Mouse (Mus musculus) heart, embryonic 15.5 days (tissue): ENCODE measurements around the gene Tmbim4. TPM values are rescaled to one million over a fixed set of nuclear protein-coding genes. Genes with fewer than 3 reads are reported as not detected.

ENCODE experiments used
- ATAC-seq: fragments of 200-750 bp; cut with Nextera tagmentation; replicated peaks from 2 replicates; pipeline ENCODE4 v1.8.0; 2017; ENCODE audit warnings: low read depth, moderate TSS enrichment; ENCODE audit not compliant: insufficient number of reproducible peaks, insufficient read depth, low FRiP score
- H3K27ac ChIP-seq: fragments of 300-500 bp; sonication (generic); 2 replicates; pipeline ENCODE4 v1.5.1; 2015; ENCODE audit warnings: mild to moderate bottlenecking, inconsistent platforms
- H3K27me3 ChIP-seq: fragments of 300-500 bp; sonication (generic); 2 replicates; pipeline ENCODE4 v1.6.1; 2015; ENCODE audit warnings: inconsistent platforms
- H3K36me3 ChIP-seq: fragments of 300-500 bp; sonication (generic); 2 replicates; pipeline ENCODE4 v1.6.1; 2015; ENCODE audit warnings: mild to moderate bottlenecking, inconsistent platforms
- H3K4me1 ChIP-seq: fragments of 300-500 bp; sonication (generic); replicated peaks from 2 replicates; pipeline ENCODE4 v1.6.1; 2015; ENCODE audit warnings: inconsistent platforms
- H3K4me2 ChIP-seq: fragments of 300-500 bp; sonication (generic); 2 replicates; pipeline ENCODE4 v1.6.1; 2015; ENCODE audit warnings: inconsistent platforms, mild to moderate bottlenecking, moderate library complexity
- H3K4me3 ChIP-seq: fragments of 300-500 bp; sonication (generic); 2 replicates; pipeline ENCODE4 v1.5.1; 2015; ENCODE audit warnings: mild to moderate bottlenecking, inconsistent platforms
- H3K9ac ChIP-seq: fragments of 300-500 bp; sonication (generic); 2 replicates; pipeline ENCODE4 v1.6.1; 2015; ENCODE audit warnings: mild to moderate bottlenecking, inconsistent platforms
- H3K9me3 ChIP-seq: fragments of 300-500 bp; sonication (generic); replicated peaks from 2 replicates; pipeline ENCODE4 v1.6.1; 2016; ENCODE audit warnings: inconsistent platforms
- WGBS: fragments of 180-500 bp; shearing (Covaris S2); methylation state at CpG from one replicate; pipeline ENCODE4 v1.1.7; 2015; ENCODE audit warnings: mixed read lengths; 5-methylcytosine and 5-hydroxymethylcytosine counted together
- polyA plus RNA-seq: library from polyadenylated mRNA; unstranded; fragments of >200 nt; fragmentation: Nextera tagmentation; extraction: Ambion mirVana; gene quantifications from 2 replicates; pipeline ENCODE4 v1.2.1, GENCODE M21; 2015

The Tmbim4 gene
- polyA plus RNA-seq, 1 experiment from 2014 or later, result 103 TPM

GRCm38 (mm10) chr10:120220776-120221175, 19.4 kb downstream of the Tmbim4 start:
- Histone ChIP-seq H3K9ac (no peak overlapping the region), H3K4me2 (no peak overlapping the region), H3K9me3 (no peaks in the 10 kb centered on the region), H3K27me3 (no peaks in the 10 kb centered on the region), H3K36me3 (peaks cover 23% of the 10 kb centered on the region), H3K4me1 (no peaks in the 10 kb centered on the region), H3K27ac (peak overlapping the region; percentile 26; the same call in 1 of the 2 replicates), H3K4me3 (no peak overlapping the region)
- no peak for ATAC-seq
- 74% methylated on average over 7 of the region's 7 CpGs for WGBS

DNA sequence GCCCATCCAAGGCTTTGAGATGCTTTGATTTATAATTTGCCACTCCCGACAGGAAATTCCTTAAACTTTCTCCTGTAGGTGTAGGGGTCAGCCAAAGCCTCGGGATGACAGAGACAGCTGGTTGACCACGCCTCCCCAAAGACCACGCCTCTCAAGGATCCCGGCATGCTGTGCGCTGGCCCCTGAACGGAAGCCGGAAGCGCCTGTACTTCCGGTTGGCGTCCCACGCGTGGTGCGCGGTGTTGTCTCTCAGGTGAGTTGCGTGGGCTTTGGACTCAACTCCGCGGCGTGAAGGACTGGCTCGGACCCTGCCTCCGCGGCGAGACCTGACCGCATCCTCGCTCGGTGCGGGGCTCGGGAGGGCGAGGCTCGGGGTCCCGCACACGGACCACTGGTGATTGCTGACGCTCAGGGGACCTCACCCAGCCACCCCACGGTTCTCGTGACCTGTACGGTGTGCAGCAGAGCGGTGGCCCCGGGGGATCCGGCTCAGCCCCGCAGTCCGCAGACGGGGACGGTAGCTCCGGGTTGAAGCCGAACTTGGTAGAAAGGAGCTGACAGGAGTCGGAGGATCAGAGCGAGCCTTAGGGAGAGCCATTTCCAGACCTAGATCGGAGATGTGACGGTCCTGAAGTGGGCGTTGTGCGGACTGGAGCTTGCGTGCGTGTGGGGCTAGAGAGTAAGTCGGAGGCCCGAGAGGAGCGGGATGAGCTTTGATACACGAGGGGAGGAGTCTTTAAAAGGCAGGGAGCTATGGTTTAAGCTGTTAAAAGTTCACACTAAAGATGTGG, 25.7 kb downstream of the Tmbim4 start, which contains the start of gene Llph:
Llph (plus strand) TSS at position 200 of the 791 bp plus-strand sequence.
- H3K4me1 ChIP-seq, result peaks cover 10% of the 10 kb centered on the region
- peak within 1 kb of the TSS; percentile 67 for H3K27ac ChIP-seq
- H3K4me2 ChIP-seq, result peak within 1 kb of the TSS; percentile 87
- peaks cover 32% of the 10 kb centered on the region for H3K36me3 ChIP-seq
- peak within 1 kb of the TSS; percentile 89 for H3K9ac ChIP-seq
- H3K27me3 ChIP-seq, result no peaks in the 10 kb centered on the region
- under 1% methylated on average over 57 of the region's 57 CpGs for WGBS
- peak; percentile 90 for ATAC-seq
- H3K9me3 ChIP-seq, result no peaks in the 10 kb centered on the region
- peak within 1 kb of the TSS; percentile 96 for H3K4me3 ChIP-seq

DNA sequence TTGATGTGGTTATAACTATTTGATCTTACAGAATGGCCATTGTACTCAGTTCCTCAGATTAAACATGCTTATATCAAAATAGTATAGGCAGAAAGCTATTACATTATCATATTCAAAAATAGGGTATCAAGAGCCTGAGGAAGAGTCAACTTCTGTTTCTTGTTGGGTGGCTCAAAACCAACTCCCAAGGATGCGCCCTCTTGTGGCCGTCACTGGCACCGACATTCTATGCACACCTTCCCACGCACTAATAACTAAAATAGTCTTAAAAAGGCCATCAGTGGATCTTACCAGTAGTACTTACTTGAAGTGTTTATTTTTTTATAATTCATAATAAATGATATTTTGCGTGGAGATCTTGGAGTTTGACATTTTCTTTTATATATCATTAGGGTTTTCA, 30.3 kb downstream of the Tmbim4 start:
- H3K27me3 ChIP-seq, result no peaks in the 10 kb centered on the region
- no peak overlapping the region for H3K4me2 ChIP-seq
- 28% methylated on average over 5 of the region's 5 CpGs for WGBS
- H3K4me1 ChIP-seq, result peaks cover 12% of the 10 kb centered on the region
- H3K36me3 ChIP-seq, result peaks cover 24% of the 10 kb centered on the region
- no peak for ATAC-seq
- H3K27ac ChIP-seq, result no peak overlapping the region
- H3K9ac ChIP-seq, result no peak overlapping the region
- no peak overlapping the region for H3K4me3 ChIP-seq
- no peaks in the 10 kb centered on the region for H3K9me3 ChIP-seq

- H3K9ac ChIP-seq, result peak overlapping the region; percentile 48
- H3K27ac ChIP-seq, result no peak overlapping the region
- H3K9me3 ChIP-seq, result no peaks in the 10 kb centered on the region
- H3K36me3 ChIP-seq, result peaks cover 20% of the 10 kb centered on the region
- H3K27me3 ChIP-seq, result no peaks in the 10 kb centered on the region
- H3K4me1 ChIP-seq, result peaks cover 4% of the 10 kb centered on the region; the same call in 1 of the 2 replicates
- 20% methylated on average over 18 of the region's 18 CpGs for WGBS
- peak overlapping the region; percentile 60 for H3K4me2 ChIP-seq
- peak overlapping the region; percentile 29 for H3K4me3 ChIP-seq
- ATAC-seq, result no peak
Measured at GRCm38 (mm10) chr10:120233655-120234367, 32.4 kb downstream of the Tmbim4 start.

- no peak overlapping the region for H3K4me3 ChIP-seq
- 76% methylated on average over 9 of the region's 9 CpGs for WGBS
- H3K9ac ChIP-seq, result no peak overlapping the region
- no peak for ATAC-seq
- H3K4me2 ChIP-seq, result no peak overlapping the region
- no peak overlapping the region for H3K27ac ChIP-seq
- H3K9me3 ChIP-seq, result no peaks in the 10 kb centered on the region
- H3K36me3 ChIP-seq, result no peaks in the 10 kb centered on the region
- H3K4me1 ChIP-seq, result peaks cover 4% of the 10 kb centered on the region; the same call in 1 of the 2 replicates
- no peaks in the 10 kb centered on the region for H3K27me3 ChIP-seq
Measured at GRCm38 (mm10) chr10:120236855-120237254, 35.5 kb downstream of the Tmbim4 start.

GRCm38 (mm10) chr10:120238241-120238640, 36.9 kb downstream of the Tmbim4 start:
- H3K36me3 ChIP-seq, result no peaks in the 10 kb centered on the region
- ATAC-seq, result no peak
- no peaks in the 10 kb centered on the region for H3K27me3 ChIP-seq
- H3K4me1 ChIP-seq, result peaks cover 4% of the 10 kb centered on the region; the same call in 1 of the 2 replicates
- H3K9ac ChIP-seq, result no peak overlapping the region
- no peaks in the 10 kb centered on the region for H3K9me3 ChIP-seq
- H3K4me3 ChIP-seq, result no peak overlapping the region
- WGBS, result 92% methylated on average over 8 of the region's 8 CpGs
- H3K27ac ChIP-seq, result no peak overlapping the region
- no peak overlapping the region for H3K4me2 ChIP-seq

GRCm38 (mm10) chr10:120239476-120239875, 38.1 kb downstream of the Tmbim4 start:
- H3K9me3 ChIP-seq, result no peaks in the 10 kb centered on the region
- H3K27me3 ChIP-seq, result no peaks in the 10 kb centered on the region
- no peak overlapping the region for H3K4me3 ChIP-seq
- H3K27ac ChIP-seq, result no peak overlapping the region
- H3K4me1 ChIP-seq, result no peaks in the 10 kb centered on the region
- whole genome bisulfite sequencing, result 57% methylated on average over 6 of the region's 6 CpGs
- no peak for ATAC-seq
- no peaks in the 10 kb centered on the region for H3K36me3 ChIP-seq
- no peak overlapping the region for H3K9ac ChIP-seq
- no peak overlapping the region for H3K4me2 ChIP-seq

DNA sequence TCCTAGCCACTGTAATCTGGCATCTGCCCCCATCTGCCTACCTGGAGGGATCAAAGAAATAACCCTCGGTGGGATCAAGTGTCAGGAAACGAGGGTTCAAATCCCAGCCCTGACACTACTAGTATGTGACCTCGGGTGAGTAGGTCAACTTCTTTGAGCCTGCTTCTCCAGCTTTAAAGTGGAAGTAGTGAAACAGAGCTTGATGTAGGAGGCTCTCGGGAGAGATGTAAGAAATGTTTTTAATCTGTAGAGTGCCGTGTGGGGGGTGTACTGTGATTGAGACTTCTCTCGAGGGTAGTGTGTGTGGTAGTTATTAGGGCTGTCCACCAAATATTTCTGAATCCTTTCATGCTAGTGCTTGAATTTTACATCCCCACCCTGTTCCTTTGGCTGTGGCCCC, 41.0 kb downstream of the Tmbim4 start:
- H3K4me3 ChIP-seq, result no peak overlapping the region
- H3K4me1 ChIP-seq, result no peaks in the 10 kb centered on the region
- 54% methylated on average over 6 of the region's 6 CpGs for WGBS
- no peak overlapping the region for H3K4me2 ChIP-seq
- H3K27ac ChIP-seq, result no peak overlapping the region
- no peaks in the 10 kb centered on the region for H3K9me3 ChIP-seq
- no peak overlapping the region for H3K9ac ChIP-seq
- H3K36me3 ChIP-seq, result no peaks in the 10 kb centered on the region
- no peak for ATAC-seq
- no peaks in the 10 kb centered on the region for H3K27me3 ChIP-seq

DNA sequence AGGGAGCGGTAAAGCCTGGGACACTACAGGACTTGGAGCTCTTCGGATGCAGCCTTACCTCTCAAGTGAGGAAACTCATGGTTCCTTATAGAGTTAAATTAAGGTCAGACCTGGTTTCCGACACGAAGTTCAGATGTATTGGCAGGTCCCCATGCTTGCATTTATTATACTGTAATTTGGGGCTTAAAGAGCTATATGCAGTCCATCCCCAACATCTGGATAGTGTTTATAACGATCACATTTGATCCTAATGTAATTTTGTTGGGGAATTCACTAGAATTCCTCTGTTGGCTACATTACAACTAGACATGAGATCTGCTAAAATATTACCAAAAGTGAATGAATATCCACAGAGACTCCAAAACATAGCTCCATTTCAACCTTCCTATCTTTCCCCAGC, 44.3 kb downstream of the Tmbim4 start:
- ATAC-seq, result no peak
- no peaks in the 10 kb centered on the region for H3K36me3 ChIP-seq
- H3K4me3 ChIP-seq, result no peak overlapping the region
- no peaks in the 10 kb centered on the region for H3K9me3 ChIP-seq
- H3K4me2 ChIP-seq, result no peak overlapping the region
- H3K27me3 ChIP-seq, result no peaks in the 10 kb centered on the region
- no peak overlapping the region for H3K27ac ChIP-seq
- no peaks in the 10 kb centered on the region for H3K4me1 ChIP-seq
- no peak overlapping the region for H3K9ac ChIP-seq
- WGBS, result 80% methylated on average over 5 of the region's 5 CpGs

DNA sequence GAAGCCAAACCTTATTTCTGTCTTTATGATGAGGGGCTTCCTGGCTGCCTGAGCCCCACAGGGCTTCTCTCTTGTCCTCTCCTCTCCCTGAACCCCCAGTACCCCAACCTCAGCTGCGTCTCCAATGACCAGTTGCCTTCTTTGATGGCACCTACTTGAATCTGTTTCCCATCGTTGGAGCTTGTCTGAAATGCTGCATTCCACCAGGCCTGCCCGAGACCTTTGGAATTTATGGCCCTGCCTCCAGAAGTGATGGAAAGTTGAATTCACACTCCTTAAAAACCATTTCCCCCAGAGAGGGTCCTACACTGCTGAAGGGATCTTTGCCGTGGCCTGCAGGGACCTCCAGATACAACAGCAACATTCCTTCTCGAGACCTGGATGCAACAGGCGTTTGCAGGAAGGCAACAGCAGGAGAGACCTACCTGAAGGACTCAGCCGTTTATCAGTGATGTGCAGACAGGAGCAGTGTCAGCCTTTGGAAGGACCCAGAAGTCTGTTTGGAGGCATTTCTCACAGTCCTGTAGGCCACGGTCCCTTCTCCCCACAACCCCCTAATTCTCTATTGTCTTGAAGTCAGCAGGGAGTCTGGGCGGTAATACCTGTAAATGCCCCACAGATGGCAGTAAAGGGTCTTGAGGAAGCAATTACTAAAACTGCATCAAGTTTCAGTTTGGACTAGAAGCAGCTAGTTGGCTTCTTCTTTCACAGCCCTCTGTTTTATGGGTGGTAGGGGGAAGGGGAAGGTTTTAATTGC, 45.8 kb downstream of the Tmbim4 start:
- no peaks in the 10 kb centered on the region for H3K27me3 ChIP-seq
- no peak overlapping the region for H3K27ac ChIP-seq
- no peak overlapping the region for H3K4me2 ChIP-seq
- no peak for ATAC-seq
- no peaks in the 10 kb centered on the region for H3K36me3 ChIP-seq
- H3K4me3 ChIP-seq, result no peak overlapping the region
- WGBS, result 30% methylated on average over 9 of the region's 9 CpGs
- H3K4me1 ChIP-seq, result no peaks in the 10 kb centered on the region
- H3K9me3 ChIP-seq, result no peaks in the 10 kb centered on the region
- H3K9ac ChIP-seq, result no peak overlapping the region
